Mouse (Mus musculus) stomach, embryonic 15.5 days (tissue): ENCODE measurements around the gene Pnrc1. TPM values are rescaled to one million over a fixed set of nuclear protein-coding genes. Genes with fewer than 3 reads are reported as not detected.
"Not testable (repeated sequence)": the region's sequence is repeated elsewhere in the genome, so short reads cannot be mapped to it uniquely, and the experiment has no call there.

Experiments
- ATAC-seq: fragments of 200-750 bp; cut with Nextera tagmentation; 2 replicates; pipeline ENCODE4 v1.8.0; 2017; ENCODE audit warnings: low read depth, moderate number of reproducible peaks, moderate TSS enrichment; ENCODE audit not compliant: insufficient read depth, low FRiP score
- H3K27ac ChIP-seq: fragments of 300-500 bp; sonication (generic); 2 replicates; pipeline ENCODE4 v1.5.1; 2015; ENCODE audit warnings: mild to moderate bottlenecking, inconsistent platforms
- H3K27me3 ChIP-seq: fragments of 300-500 bp; sonication (generic); replicated peaks from 2 replicates; pipeline ENCODE4 v1.6.1; 2015; ENCODE audit warnings: inconsistent platforms
- H3K36me3 ChIP-seq: fragments of 300-500 bp; sonication (generic); 2 replicates; pipeline ENCODE4 v1.6.1; 2015; ENCODE audit warnings: inconsistent platforms
- H3K4me1 ChIP-seq: fragments of 300-500 bp; sonication (generic); 2 replicates; pipeline ENCODE4 v1.6.1; 2015; ENCODE audit warnings: inconsistent platforms
- H3K4me2 ChIP-seq: fragments of 300-500 bp; sonication (generic); 2 replicates; pipeline ENCODE4 v1.6.1; 2015; ENCODE audit warnings: mild to moderate bottlenecking, inconsistent platforms
- H3K4me3 ChIP-seq: fragments of 300-500 bp; sonication (generic); replicated peaks from 2 replicates; pipeline ENCODE4 v1.5.1; 2015; ENCODE audit warnings: inconsistent platforms
- H3K9ac ChIP-seq: fragments of 300-500 bp; sonication (generic); 2 replicates; pipeline ENCODE4 v1.6.1; 2015; ENCODE audit warnings: inconsistent platforms
- H3K9me3 ChIP-seq: fragments of 300-500 bp; sonication (generic); 2 replicates; pipeline ENCODE4 v1.6.1; 2016; ENCODE audit warnings: inconsistent platforms
- WGBS: fragments of 180-500 bp; shearing (Covaris S2); methylation state at CpG from one replicate; pipeline ENCODE4 v1.1.7; 2015; 5-methylcytosine and 5-hydroxymethylcytosine counted together
- polyA plus RNA-seq: library from polyadenylated mRNA; unstranded; fragments of >200 nt; fragmentation: Nextera tagmentation; extraction: Ambion mirVana; gene quantifications from 2 replicates; pipeline ENCODE4 v1.2.1, GENCODE M21; 2015

The Pnrc1 gene
- polyA plus RNA-seq, result 90.7 and 99.1 TPM in 2 replicates

GRCm38 (mm10) chr4:33290002-33290401 is at the start of gene Pnrc1:
Gene Pnrc1 (minus strand): TSS chr4:33290163.
- Histone ChIP-seq H3K4me3 (peak within 1 kb of the TSS; percentile 30; the same call in 1 of the 2 replicates), H3K4me1 (no peaks in the 10 kb centered on the region), H3K4me2 (peak within 1 kb of the TSS; percentile 40), H3K27ac (peak within 1 kb of the TSS; percentile 12; the same call in 1 of the 2 replicates), H3K27me3 (no peaks in the 10 kb centered on the region), H3K9ac (no peak within 1 kb of the TSS), H3K36me3 (no peaks in the 10 kb centered on the region), H3K9me3 (no peaks in the 10 kb centered on the region)
- WGBS, result 35% methylated on average over 3 of the region's 3 CpGs
- peak; percentile 94 for ATAC-seq

GRCm38 (mm10) chr4:33337999-33338398 is 48.0 kb upstream of the Pnrc1 start:
- Histone ChIP-seq H3K4me2 (no peak overlapping the region), H3K9ac (no peak overlapping the region), H3K36me3 (peaks cover 13% of the 10 kb centered on the region; the same call in 1 of the 2 replicates), H3K4me1 (no peaks in the 10 kb centered on the region), H3K27me3 (no peaks in the 10 kb centered on the region), H3K9me3 (no peaks in the 10 kb centered on the region), H3K27ac (no peak overlapping the region), H3K4me3 (no peak overlapping the region)
- ATAC-seq, result no peak
- 80% methylated on average over 1 of the region's 1 CpGs for WGBS

GRCm38 (mm10) chr4:33332956-33333455 is 43.0 kb upstream of the Pnrc1 start:
- Histone ChIP-seq H3K27me3 (no peaks in the 10 kb centered on the region), H3K27ac (no peak overlapping the region), H3K4me3 (no peak overlapping the region), H3K36me3 (peaks cover 7% of the 10 kb centered on the region; the same call in 1 of the 2 replicates), H3K9ac (no peak overlapping the region), H3K4me2 (no peak overlapping the region), H3K4me1 (no peaks in the 10 kb centered on the region), H3K9me3 (no peaks in the 10 kb centered on the region)
- 86% methylated on average over 1 of the region's 1 CpGs for WGBS
- no peak for ATAC-seq

- H3K4me3 ChIP-seq, result no peak overlapping the region
- H3K36me3 ChIP-seq, result peaks cover 7% of the 10 kb centered on the region; the same call in 1 of the 2 replicates
- no peak overlapping the region for H3K27ac ChIP-seq
- no peak overlapping the region for H3K9ac ChIP-seq
- no peaks in the 10 kb centered on the region for H3K9me3 ChIP-seq
- ATAC-seq, result no peak
- no peaks in the 10 kb centered on the region for H3K4me1 ChIP-seq
- 89% methylated on average over 4 of the region's 4 CpGs for WGBS
- no peaks in the 10 kb centered on the region for H3K27me3 ChIP-seq
- no peak overlapping the region for H3K4me2 ChIP-seq
Observed at GRCm38 (mm10) chr4:33331147-33331546, 41.2 kb upstream of the Pnrc1 start.

GRCm38 (mm10) chr4:33315840-33316239 is 25.9 kb upstream of the Pnrc1 start:
- Histone ChIP-seq H3K9me3 (no peaks in the 10 kb centered on the region), H3K27ac (no peak overlapping the region), H3K36me3 (no peaks in the 10 kb centered on the region), H3K4me3 (no peak overlapping the region), H3K27me3 (no peaks in the 10 kb centered on the region), H3K4me2 (no peak overlapping the region), H3K4me1 (no peaks in the 10 kb centered on the region), H3K9ac (no peak overlapping the region)
- 86% methylated on average over 5 of the region's 5 CpGs for WGBS
- ATAC-seq, result no peak

- not testable (repeated sequence) for H3K4me1 ChIP-seq, H3K27ac ChIP-seq, H3K27me3 ChIP-seq, H3K9ac ChIP-seq, H3K4me2 ChIP-seq, H3K36me3 ChIP-seq, H3K9me3 ChIP-seq, ATAC-seq, H3K4me3 ChIP-seq
- 97% methylated on average over 7 of the region's 8 CpGs for WGBS
Observed at GRCm38 (mm10) chr4:33314150-33314549, 24.2 kb upstream of the Pnrc1 start.

- Histone ChIP-seq H3K4me2 (peak overlapping the region; percentile 71), H3K4me1 (no peaks in the 10 kb centered on the region), H3K4me3 (peak overlapping the region; percentile 74), H3K36me3 (no peaks in the 10 kb centered on the region), H3K27ac (no peak overlapping the region), H3K27me3 (no peaks in the 10 kb centered on the region), H3K9me3 (no peaks in the 10 kb centered on the region), H3K9ac (peak overlapping the region; percentile 59)
- no peak for ATAC-seq
- 14% methylated on average over 12 of the region's 12 CpGs for WGBS
Observed at GRCm38 (mm10) chr4:33310840-33311437, 21.0 kb upstream of the Pnrc1 start.

GRCm38 (mm10) chr4:33309764-33310757 is 20.1 kb upstream of the Pnrc1 start, which contains the start of gene Rngtt:
Gene Rngtt (plus strand): TSS chr4:33310311.
- H3K27ac ChIP-seq, result peak within 1 kb of the TSS; percentile 49; the same call in 1 of the 2 replicates
- H3K36me3 ChIP-seq, result no peaks in the 10 kb centered on the region
- H3K4me2 ChIP-seq, result peak within 1 kb of the TSS; percentile 71
- H3K4me3 ChIP-seq, result peak within 1 kb of the TSS; percentile 74
- H3K27me3 ChIP-seq, result no peaks in the 10 kb centered on the region
- ATAC-seq, result peak; percentile 95
- no peaks in the 10 kb centered on the region for H3K9me3 ChIP-seq
- H3K9ac ChIP-seq, result peak within 1 kb of the TSS; percentile 59
- H3K4me1 ChIP-seq, result no peaks in the 10 kb centered on the region
- WGBS, result 3% methylated on average over 59 of the region's 60 CpGs

- H3K9ac ChIP-seq, result no peak overlapping the region
- H3K27me3 ChIP-seq, result no peaks in the 10 kb centered on the region
- H3K4me2 ChIP-seq, result no peak overlapping the region
- no peaks in the 10 kb centered on the region for H3K36me3 ChIP-seq
- H3K4me1 ChIP-seq, result no peaks in the 10 kb centered on the region
- no peaks in the 10 kb centered on the region for H3K9me3 ChIP-seq
- H3K27ac ChIP-seq, result no peak overlapping the region
- H3K4me3 ChIP-seq, result no peak overlapping the region
- ATAC-seq, result no peak
- WGBS, result 70% methylated on average over 4 of the region's 4 CpGs
Observed at GRCm38 (mm10) chr4:33307146-33307545, 17.2 kb upstream of the Pnrc1 start.

- Histone ChIP-seq H3K9me3 (no peaks in the 10 kb centered on the region), H3K9ac (no peak overlapping the region), H3K36me3 (no peaks in the 10 kb centered on the region), H3K4me1 (no peaks in the 10 kb centered on the region), H3K4me2 (no peak overlapping the region), H3K4me3 (no peak overlapping the region), H3K27ac (no peak overlapping the region), H3K27me3 (no peaks in the 10 kb centered on the region)
- no peak for ATAC-seq
- WGBS, result 88% methylated on average over 1 of the region's 1 CpGs
Observed at GRCm38 (mm10) chr4:33303057-33303456, 13.1 kb upstream of the Pnrc1 start.

GRCm38 (mm10) chr4:33300891-33301665 is 11.1 kb upstream of the Pnrc1 start:
- not testable (repeated sequence) for H3K36me3 ChIP-seq, H3K4me1 ChIP-seq, H3K9me3 ChIP-seq, H3K27me3 ChIP-seq, H3K9ac ChIP-seq, H3K4me2 ChIP-seq, H3K27ac ChIP-seq, ATAC-seq, H3K4me3 ChIP-seq
- 87% methylated on average over 6 of the region's 6 CpGs for WGBS
